Mouse (Mus musculus) MN1 (cell line): ENCODE data around the gene N4bp2l2.

Experiments
- DNase-seq: peaks from one replicate; pipeline ENCODE4 v3.0.0-alpha.2; 2016; ENCODE audit warnings: low spot score

Gene N4bp2l2

DNA sequence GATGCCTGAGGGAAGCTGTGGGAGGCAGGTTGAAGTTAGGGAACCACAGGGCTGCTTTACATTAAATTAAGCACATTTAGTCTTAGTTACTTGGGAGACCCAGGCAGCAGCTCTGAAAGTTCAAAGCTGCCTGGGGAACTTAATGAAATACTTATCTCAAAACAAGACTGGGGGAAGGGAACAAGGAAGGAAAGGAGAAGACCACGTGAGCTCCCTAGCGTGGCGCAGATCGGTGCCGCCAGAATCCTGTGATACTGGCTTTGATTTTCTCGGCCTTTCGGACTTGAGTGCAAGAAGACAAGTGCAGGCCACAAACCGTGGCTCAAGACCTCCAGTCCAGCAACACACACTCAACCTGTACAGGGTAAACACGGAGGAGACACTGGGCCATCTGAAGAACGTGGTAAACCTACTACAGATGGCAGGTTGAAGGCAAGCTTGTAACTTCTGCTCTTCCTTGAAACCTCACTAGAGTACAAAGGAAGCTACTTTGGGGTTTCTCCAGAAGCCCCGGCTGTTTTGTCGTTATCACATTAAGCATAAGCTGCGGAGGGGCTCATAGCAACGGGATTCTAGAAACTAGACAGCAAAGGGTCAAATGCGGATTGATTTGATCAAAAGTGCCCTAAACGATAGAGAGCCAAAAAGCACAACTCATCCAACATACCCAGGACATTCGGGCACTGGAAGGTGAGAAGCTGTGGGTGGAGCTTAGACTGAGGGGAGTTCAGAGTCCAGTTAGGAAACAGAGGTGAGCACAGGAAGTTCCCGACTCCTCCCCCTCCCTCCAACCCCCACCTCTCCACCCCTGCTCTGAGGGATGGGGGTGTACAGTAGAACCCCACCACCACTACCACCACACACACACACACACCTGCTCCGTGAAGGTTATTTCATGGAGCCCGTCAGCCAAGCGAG lies 67.5 kb downstream of the N4bp2l2 start:
- DNase-seq, result no peak

DNA sequence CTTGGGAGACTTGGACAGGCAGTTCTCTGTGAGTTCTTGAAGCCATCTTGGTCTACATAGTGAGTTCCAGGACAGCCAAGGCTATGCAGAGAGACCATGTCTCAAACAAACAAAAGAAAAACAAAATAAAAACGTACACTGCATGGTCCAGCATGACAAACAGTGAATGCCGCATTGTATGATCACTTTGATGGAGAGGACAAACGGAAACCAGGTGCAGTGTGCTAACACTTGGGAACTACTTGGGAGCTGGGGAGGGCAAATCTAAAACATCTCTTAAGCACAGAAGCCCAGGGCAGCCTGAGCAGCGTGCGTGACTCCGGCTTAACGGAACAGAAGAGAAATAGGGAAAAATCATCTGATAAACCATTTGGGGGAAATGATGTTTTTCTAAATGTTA lies 68.9 kb downstream of the N4bp2l2 start, which contains the start of gene N4bp2l1:
Gene N4bp2l1 (minus strand): TSS at position 101 of the 400 bp plus-strand sequence.
- no peak for DNase-seq

DNA sequence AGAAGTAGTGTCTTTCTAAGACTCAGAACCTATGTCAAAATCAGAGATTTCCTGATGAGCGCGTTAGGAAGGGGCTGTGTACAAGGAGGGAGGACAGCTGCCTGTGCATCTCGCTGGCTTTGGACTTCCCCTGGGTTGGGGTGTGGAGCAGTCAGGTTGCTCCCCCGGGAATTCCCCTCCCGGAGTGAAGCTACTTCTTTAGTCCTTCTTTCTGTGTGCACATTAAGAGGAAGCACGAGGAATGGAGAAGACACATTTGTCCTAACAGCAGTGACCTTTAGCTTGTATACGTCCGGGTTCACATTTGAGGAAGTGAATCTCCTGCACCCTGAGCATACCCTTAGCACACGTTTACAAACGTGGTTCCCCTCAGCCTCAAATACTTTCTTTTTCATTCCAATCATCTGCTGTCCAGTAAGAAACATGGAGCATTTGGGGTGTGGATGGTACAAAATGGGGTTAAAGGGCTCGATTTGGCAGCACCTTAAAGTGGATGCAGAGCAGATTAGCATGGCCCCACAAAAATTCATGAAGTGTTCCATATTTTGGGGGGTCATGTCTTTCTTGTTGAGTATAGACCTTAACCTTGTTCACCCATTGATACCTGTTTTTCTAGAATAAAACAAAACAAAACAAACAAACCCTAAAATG lies 70.5 kb downstream of the N4bp2l2 start:
- DNase-seq, result no peak

DNA sequence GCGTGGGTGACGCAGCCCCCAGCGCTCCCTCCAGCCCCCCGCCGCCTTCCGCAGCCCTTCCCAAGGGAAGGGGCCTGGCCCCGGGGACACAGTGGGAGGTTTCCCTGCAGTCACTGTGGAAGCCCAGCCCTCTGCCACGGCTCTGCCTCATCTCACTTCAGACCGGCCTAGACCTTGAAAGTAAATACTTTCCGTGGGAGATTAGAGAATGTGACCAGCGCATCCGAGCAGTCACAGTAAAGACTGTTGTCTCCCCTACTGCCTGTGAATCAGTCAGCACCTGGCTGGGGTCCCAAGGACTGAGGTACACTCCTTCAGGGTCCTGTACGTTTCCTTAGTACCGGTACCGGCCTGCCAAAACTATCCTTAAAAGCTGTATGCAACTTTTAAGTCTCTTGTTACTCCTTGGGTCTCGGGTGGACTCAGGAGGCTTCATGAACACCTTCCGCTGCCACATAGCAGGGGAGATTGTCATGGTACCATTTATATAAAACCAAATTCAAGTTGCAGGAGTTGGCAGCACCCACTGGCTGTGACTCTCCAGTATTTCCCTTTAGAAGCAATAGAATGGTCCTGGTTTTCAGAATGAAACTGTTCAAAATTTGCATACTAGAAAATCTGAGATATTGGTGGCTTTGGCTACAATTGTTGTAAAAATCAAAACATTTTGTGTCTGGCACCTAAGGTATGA lies 71.2 kb downstream of the N4bp2l2 start:
- DNase-seq, result no peak

DNA sequence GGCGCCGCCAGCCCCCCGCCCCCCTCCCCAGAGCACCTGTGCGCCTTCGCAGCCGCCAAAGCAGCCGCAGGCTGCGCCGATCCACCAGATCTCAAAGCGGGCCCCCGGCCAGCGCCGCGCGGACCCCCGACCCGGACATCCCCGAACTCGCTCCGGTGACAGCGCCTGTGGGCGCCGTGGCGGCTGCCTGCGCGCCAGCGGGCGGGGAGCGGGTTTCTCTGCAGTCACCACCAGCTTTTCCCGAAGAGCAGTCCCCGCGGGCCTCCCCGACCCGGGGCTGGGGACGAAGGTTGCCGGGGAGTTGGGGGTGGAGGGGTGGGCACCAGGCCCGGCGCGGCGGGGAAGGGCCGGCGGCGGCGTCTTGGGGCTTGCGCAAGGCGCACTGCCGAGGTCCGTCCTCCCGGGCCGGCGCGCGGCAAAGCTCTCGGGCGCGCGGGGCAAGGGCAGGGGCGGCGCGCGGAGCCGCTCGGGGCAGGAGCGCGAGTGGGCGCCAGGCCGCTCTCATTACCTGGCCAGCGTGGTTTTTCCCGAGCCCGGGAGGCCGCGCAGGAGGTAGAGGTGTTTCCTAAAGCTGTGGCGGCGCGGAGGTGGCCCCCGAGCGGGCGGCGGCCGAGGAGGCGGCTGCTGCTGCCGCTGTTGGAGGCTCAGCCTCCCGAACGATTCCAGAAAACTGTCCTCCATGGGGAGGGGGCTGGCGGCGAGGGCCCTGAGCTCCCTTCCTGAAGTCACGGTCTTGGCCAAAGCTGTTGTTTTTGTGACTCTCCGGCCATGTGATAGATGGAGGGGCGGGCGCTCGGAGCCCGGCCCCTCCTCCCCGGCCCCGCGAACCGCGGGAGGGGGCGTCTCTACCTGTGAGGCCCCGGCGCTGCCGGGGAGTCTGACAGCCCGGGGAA lies 72.0 kb downstream of the N4bp2l2 start:
- peak; percentile 69 for DNase-seq

DNA sequence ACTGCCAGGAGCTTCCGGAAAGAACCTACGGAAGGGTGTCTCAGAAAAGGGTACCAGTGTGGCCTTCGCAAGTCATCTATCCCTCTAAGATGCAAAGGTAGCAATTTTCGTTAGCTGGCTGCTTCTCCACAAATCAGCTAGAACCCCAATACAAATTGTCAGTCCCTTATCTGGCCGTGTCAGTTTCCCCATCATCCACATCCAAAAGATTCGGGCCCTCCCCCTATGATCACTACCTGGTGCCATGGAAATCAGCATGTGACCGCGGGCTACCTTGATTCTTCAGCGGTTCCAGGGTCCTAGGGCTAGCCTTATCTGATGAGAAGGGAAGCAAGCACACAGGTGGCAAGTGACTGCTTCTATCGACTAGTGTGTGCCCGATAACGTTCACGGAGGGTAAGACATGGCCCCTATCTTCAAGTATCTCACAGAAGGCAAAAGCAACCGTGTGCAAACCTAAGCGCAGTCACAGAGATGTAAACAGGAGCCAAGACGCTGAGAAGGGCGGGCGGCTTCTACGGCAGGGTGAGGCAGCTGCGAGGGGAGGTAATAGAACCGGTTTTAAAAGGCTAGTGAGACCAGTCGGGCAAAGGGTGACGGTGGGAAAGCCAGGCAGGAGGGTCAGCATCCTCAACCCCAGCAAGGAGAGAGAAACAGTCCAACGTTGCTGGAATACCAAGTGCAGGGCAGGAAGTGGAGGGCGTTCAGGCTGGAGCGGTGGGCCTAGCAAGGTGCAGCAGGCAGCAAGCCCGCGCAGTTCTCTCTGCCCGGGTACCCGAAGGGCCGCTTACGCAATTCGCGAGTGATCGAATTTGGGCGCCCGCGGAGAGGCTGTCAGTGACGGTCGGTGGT lies 72.9 kb downstream of the N4bp2l2 start:
- DNase-seq, result no peak

DNA sequence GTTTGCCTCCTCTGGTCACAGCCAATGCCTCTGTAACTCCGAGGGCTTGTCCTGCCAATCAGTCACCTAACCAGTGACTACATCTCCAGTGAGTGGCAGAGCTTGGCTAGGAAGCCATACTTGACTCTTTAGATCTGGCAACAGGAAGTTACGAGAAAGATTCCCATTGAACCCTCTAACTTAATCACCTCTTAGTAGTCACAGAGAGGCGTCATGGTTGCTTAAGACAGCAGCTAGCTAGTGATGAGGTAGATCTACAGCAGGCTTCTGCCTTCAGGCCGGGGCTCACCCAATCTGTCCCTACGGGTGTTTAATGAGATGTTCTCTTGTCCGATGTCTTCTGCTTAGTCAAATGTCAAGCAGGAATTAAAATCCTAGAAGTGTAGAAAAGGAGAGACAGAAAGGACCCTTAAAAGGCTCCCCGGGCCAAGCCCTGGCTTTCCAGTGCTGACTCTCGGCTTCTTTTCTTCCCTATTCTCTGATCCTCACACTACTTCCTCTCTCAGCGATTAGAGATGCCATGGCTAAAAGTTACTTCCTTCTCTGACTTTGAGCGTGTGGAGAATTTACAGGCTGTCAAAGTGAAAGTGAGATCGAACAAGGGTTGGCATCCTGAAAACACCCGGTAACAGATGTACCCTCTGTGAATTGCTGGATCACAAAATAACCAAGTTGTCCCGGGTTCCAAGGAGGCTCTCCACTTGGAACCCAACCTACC lies 73.6 kb downstream of the N4bp2l2 start:
- DNase-seq, result no peak

DNA sequence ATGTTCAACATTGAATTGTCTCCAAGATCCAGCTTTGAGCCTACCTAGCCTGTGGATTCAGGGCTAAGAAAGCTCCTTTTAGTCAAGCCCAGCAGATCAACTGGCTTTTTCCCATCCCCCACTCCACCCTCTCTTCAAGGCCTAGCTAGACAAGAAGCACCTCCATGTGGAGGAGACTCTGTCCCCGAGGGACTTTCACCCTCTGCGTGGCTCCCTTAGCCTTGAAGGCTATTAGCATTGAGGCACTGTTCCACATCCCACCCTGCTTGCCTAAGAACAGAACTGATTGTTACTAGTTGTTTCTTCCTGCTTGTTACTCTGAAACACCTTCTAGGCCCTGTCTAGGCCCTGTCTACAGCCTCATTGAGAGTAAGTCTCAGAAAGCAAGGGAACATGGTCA lies 76.0 kb downstream of the N4bp2l2 start:
- DNase-seq, result no peak

DNA sequence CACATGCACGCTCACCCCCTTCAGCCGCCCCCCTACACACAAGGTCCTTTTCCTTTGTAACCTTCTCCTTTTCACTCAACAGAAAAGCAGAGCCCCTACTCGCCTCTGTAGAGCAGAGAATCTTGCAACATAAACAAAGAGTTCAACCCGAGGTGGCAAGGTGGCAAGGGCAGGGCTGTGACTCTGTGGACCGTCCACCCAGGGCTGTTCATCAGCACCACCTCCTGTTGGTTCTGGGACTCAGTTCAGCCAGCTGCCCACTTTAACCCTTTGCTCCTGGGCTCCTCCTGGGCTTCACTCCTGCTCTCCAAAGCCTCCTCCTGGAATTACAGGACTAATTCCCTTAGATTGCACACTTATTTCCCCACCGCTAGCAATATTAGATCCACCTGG lies 81.7 kb downstream of the N4bp2l2 start:
- peak; percentile 25 for DNase-seq

DNA sequence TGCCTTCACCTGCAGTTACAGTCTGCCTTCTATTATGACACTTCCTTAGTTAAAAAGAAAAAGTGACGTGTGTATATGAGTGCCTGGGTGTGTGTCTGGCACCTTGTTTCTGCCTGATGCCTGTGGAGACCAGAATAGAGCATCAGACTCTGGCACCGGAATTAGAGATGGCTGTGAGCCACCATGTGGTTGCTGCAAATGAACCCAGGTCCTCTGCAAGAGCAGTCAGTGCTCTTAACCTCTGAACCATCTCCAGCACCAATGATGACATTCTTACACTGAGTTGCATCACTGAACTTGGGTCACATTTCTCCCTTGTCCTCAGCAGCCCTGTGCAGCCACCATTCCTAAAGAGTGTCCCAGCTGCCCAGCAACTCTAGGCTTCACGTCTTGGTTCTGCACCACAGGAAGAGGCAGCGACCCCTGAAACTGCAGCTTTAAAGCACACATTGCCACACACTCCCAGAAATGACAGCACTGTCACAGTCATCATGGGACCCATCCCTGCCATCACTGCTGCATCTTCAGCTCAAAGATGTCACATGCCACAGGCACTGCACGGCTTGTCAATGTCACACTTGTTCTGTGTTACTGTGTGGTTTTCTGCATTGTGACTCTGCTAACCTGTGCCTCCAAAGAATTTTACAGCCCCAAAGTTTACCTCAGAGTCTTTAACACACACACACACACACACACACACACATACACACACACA lies 82.2 kb downstream of the N4bp2l2 start:
- peak; percentile 79 for DNase-seq

DNA sequence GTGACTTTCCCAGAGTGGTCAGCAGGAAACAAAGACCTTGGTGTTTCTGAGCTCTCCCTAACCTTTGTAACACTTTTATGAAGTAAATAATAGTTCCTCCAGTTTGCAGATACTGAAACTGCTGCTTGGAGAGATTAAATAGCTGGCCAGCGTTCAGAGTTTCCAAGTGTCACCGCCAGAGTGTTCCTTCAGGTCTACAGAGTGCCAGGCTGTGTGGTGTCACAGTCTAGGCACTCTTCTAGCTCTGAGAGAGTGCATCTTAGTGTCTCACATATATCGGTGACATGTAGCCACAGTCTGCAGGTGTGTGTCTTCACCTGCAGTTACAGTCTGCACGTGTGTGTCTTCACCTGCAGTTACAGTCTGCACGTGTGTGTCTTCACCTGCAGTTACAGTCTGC lies 82.8 kb downstream of the N4bp2l2 start:
- DNase-seq, result no peak

DNA sequence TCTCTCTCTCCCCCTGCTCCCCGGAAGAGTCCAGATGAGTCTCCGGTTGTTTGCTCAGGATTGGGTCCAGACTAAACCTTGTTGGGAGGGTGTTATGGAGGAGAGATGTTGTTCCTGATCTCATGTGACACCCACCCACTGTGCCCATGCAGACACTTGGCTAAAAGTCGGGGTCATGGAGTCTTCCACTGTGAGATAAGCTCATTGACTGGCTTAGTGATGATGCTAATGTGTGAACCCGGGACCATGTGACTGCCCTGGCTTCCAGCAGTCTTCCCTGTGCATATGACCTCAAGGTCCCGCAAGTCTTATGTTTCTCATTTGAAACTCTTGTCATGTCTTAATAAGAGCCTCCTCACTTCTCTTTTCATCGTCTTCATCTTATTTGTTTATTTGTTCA lies 84.8 kb downstream of the N4bp2l2 start:
- DNase-seq, result no peak

DNA sequence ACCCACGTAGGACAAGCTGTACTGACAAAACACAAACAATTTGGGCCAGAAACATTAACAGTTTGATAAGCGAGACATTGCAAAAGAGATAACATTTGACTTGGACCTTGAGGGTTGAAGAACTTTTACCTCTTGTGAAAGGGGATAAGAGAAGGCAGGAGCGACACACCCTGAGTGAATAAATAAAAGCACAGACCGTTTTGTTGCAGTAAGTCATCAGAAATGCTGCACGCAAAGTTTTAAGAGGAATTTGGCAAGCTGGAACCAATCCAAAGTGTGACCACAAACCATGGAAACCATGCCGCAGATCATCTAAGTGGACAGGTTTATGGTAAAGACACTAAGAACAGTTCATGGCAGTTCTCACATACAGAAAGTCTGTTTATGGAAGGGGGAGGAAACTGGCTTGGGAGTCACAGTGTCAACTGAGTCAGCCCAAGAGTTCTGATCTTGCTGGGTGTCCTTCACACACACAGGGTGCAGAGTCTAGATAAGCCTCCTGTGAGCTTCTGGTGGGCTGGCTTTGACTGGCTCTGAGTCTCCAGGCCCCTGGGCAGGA lies 87.3 kb downstream of the N4bp2l2 start:
- DNase-seq, result no peak

DNA sequence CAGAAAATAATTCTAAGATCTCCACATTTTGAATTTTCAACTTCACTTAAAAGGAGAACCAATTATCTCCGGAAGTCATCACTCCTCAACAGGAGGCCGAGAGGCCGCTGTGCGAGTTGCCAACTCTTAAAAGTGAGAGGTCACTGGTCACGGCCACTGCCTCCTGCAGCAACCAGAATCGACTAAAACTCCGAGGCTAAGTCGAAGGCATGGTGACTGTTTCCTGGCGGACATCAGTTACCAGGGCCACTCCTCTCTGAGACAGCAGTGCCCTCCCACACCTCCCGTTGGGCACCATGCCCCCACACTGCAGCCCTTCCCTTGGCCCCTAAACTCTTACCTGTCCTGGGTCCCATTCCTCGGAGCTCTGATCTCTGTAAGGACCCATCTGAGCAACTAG lies 89.2 kb downstream of the N4bp2l2 start:
- DNase-seq, result no peak

DNA sequence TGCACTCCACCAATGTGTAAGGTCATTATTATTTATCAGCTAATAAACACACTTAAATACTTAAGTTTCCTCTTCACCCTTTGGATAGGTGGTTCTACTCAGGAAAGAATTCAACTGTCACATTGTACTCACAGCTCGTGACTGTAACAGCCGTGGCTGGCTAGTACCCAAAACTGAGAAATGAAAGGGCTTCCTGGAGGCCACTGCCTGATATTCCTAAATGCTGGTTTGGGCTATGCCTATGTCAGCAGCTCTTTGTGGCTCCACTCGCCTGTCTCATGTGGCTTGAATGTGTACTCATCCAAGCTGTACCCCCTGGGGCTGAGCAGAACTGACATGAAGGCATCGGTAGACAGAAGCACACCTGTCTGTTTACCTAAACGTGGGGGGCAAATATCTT lies 91.1 kb downstream of the N4bp2l2 start:
- DNase-seq, result no peak

DNA sequence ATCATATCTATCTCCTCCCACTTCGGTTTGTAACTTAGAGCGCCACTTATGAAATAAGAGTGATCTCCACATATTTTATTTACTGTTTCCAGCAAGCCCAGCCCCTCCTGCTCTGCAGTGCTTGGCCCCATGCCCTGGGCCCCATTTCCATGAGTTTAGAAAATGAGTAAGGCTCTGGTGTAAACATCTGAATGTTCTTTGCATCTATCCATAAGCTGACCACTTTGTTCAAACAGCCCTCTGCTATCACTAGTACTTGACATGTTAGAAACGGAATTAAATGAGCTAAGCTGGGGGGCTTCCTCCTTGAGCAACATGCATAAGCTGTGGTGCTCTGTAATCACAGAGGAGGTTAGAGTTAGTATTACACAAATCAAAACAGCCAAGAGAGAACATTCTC lies 91.6 kb downstream of the N4bp2l2 start:
- no peak for DNase-seq

DNA sequence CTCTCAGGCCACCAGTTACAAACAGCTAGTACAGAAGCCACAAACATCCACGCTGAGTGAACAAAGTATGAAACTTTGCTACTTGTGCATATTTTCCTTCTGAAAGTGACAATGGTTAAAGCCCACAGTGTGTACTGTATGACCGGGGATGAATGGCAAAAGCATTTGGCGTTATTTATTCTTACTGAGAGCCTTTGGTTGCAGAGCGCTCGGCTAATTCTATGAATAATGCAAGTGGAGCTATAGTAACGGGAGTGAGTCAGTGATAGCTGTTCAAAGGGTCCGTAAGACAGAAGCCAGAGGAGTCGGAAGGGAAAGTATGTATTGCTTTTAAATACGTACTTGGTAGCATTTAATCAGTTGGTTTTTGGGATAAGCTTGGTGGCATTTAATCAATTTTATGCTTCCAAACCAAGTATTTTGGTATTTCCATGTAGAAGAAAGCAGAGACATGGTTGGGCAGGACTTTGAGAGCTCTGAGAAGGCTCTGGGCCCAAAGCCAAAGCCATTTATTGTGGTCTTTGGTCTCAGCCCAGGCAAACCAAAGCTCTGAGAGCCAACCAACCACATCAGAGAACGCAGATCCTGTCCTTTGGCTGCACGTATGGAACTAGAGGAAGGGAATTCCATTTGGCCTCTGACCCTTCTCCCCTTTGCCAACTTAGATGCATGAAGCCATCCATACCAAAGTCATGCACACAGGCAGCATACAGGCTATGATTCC lies 95.3 kb downstream of the N4bp2l2 start:
- DNase-seq, result no peak

DNA sequence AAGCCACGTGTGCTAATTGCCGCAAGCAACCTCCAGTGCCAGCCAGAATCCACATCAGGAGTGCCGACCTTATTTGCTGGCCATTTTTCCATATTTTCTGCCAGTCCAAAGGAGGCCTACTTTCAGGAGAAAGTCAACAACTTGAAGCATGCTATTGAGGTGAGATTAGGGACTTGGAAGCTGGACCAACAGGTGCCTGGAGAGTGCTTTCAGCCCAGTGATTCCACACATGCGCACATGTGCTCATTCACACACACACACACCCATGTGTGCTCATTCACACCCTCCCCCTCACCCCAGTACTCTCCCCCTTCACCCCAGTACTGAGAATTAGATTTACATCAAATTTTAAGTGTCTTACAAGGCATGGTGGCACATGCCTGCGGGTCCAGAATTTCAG lies 99.0 kb downstream of the N4bp2l2 start:
- no peak for DNase-seq

DNA sequence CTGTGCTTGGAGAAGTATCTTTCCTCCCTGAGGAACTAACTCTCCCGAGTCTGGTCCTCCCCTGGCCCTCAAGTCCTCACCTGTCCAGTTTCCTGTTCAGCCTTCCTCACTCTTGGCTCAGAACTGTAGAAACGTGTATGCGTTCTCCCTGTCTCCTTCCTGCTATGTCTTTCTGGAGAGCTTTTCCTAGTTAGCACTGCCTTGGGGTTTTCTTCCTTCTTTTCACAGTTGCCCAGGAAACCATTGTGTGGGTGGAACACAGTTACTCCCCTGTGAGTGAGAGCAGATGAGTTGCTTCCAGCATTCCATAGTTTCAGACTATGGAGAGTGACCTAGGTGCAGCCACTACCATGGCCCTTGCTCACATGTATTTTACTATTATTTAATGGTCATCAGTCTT lies 99.8 kb downstream of the N4bp2l2 start:
- DNase-seq, result no peak
